Mouse (Mus musculus): ENCODE measurements around the gene Mcidas. TPM values are rescaled to one million over a fixed set of nuclear protein-coding genes. Genes with fewer than 3 reads are reported as not detected.

The Mcidas gene
- polyA plus RNA-seq, 1 experiment from 2014 or later, result 0.24 TPM

DNA sequence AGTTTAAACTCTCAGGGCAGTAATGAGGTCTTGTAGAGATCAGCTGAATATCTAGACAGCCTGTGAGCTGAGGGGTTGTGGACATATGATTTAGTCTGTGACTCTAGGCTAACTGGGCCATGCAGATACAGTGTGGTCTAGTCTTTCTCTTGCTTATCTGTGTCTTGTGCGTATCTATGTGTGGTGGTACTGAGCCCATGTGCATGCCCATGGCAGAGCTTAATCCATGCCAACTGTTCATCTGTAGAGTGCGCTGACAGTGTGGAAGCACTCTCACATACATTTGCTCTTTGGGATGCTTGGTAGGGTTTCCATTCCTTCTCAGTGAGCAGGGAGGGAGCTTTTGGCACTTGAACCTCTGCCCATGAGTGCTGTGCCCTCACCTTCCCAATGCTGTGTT, 27.9 kb downstream of the Mcidas start:
- Histone ChIP-seq H3K4me1 (no peaks in the 10 kb centered on the region), H3K36me3 (no peaks in the 10 kb centered on the region), H3K27ac (replicated peaks) (no peak overlapping the region), H3K27me3 (peaks cover 12% of the 10 kb centered on the region), H3K9ac (replicated peaks) (no peak overlapping the region), H3K4me3 (no peak overlapping the region), H3K9me3 (no peaks in the 10 kb centered on the region), H3K4me2 (replicated peaks) (no peak overlapping the region)
- no peak for ATAC-seq (ENCODE audit: low FRiP score, low read depth)
- 88% methylated on average over 2 of the region's 2 CpGs for WGBS

DNA sequence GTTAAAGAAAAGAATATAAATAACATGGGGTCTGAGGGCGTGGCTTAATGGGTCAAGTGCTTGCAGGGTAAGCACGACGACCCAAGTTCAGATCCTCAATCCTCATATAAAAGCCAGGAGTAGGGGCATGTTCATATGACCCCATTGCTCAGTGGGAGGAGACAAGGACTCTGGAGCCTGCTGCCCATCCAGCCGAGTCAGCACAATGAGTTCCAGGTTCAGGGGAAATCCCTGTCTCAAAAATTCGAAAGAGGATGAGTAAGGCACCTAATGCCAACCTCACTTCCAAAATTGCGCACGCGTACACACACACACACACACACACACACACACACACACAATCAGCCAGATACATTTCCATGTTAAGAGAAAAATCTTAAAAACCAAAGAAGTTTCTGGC, 28.8 kb downstream of the Mcidas start:
- Histone ChIP-seq H3K4me3 (no peak overlapping the region), H3K4me1 (no peaks in the 10 kb centered on the region), H3K27ac (replicated peaks) (no peak overlapping the region), H3K27me3 (peaks cover 12% of the 10 kb centered on the region), H3K36me3 (no peaks in the 10 kb centered on the region), H3K4me2 (replicated peaks) (no peak overlapping the region), H3K9me3 (no peaks in the 10 kb centered on the region), H3K9ac (replicated peaks) (no peak overlapping the region)
- WGBS, result 76% methylated on average over 8 of the region's 8 CpGs
- ATAC-seq (ENCODE audit: low FRiP score, low read depth), result no peak

DNA sequence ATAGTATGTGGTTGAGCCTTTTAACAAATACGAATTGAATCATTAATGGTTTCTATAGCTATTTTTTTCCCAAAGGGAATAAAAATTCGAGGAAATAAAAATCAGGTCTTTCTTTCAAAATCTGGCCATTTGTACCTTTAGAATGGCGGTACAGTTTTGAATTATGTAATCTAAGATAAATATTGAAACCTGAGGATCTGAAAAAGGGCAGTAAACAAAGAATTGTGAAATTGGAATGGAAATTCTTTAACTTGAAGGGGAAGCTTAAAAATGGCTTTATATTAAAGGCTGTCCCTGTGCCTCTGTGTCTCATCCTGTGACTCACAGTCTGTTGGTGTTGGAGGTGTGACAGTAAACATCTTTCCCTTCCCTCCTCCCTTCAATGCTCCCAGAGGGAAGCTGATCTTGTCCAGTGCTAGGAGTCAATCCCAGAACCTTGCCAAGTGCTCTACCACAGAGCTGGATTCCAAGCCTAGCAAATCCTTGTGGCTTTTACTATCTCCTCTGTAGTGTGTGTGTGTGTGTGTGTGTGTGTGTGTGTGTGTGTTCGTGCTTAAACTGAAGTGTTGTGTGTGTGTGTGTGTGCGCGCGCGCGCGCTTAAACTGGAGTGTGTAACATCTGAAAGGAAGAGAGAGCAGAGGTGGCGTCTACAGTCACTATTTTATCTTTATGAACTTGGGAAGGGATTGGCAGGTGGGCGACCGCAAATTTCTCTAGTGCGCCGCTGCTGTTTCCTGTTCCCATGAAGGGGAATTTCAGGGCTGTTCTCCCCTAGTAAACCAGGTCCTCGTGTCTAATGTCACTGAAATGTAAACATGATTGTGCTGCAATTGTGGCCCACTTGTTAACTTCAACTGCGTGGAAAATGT, 29.9 kb downstream of the Mcidas start:
- no peak for ATAC-seq (ENCODE audit: low FRiP score, low read depth)
- Histone ChIP-seq H3K4me3 (no peak overlapping the region), H3K9ac (replicated peaks) (no peak overlapping the region), H3K36me3 (no peaks in the 10 kb centered on the region), H3K27me3 (peaks cover 15% of the 10 kb centered on the region), H3K27ac (replicated peaks) (no peak overlapping the region), H3K9me3 (no peaks in the 10 kb centered on the region), H3K4me2 (replicated peaks) (no peak overlapping the region), H3K4me1 (no peaks in the 10 kb centered on the region)
- WGBS, result 89% methylated on average over 17 of the region's 17 CpGs

DNA sequence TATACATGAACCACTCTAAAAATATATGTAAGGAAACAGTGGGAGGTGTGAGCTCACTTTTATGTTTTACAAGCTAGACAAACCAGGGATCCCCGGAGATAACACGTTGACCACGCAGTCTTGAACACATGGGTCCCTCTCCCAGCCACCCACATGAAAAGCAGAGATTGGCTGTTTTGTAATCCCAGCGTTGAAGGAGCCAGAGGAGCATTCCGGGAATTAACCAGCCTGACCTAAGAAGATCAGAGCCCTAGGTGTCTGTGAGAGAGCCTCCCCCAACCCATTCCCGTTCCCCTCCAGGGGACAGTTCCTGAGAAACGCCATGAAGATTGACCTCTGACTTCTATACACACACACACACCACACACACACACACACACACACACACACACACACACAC, 37.7 kb downstream of the Mcidas start:
- Histone ChIP-seq H3K27me3 (peaks cover 54% of the 10 kb centered on the region), H3K4me2 (replicated peaks) (peak overlapping the region; percentile 80), H3K27ac (replicated peaks) (no peak overlapping the region; the same call in 1 of the 2 replicates), H3K4me3 (peak overlapping the region; percentile 52), H3K9ac (replicated peaks) (peak overlapping the region; percentile 63), H3K36me3 (no peaks in the 10 kb centered on the region), H3K9me3 (no peaks in the 10 kb centered on the region), H3K4me1 (peaks cover 18% of the 10 kb centered on the region)
- ATAC-seq (ENCODE audit: low FRiP score, low read depth), result peak; percentile 9; the same call in 1 of the 2 replicates
- 2% methylated on average over 7 of the region's 7 CpGs for WGBS

DNA sequence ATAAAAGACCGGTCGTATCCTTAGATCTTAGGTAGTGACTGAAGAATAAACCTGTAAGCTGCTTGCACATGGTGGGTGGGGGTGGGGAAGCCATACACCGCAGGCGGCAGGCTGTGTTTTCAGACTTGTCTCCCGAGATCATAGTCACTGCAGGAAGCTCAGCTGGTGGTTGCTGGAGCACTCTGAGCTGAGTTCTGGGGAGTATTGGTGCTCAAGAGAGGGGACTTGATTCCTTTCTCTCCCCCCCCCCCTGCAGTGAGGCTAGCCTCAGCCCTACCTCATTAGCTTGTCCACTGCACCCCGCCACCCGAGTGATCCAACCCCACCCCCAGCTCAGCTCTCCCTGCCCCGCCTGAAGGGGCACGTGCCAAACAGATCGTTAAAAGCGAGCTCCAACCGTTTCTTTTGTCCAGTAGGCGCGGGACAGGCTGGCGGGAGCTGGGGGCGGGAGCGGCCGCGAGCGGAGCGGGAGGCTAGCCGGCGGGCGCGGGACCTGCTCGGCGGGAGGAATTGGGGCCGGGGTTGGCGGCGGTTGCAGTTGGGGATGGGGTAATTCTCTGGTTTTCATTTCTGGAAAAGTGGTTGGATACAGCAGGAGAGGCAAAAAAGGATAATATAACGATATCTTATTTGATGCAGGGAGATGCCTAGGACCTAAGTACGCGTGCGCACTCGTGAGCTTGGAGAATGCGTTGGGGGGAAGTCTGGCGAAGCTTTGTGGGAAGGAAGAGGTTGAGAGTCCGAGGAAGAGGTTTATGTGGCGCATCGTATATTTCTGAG, 38.3 kb downstream of the Mcidas start:
- peak overlapping the region; percentile 61 for H3K27ac ChIP-seq (replicated peaks)

DNA sequence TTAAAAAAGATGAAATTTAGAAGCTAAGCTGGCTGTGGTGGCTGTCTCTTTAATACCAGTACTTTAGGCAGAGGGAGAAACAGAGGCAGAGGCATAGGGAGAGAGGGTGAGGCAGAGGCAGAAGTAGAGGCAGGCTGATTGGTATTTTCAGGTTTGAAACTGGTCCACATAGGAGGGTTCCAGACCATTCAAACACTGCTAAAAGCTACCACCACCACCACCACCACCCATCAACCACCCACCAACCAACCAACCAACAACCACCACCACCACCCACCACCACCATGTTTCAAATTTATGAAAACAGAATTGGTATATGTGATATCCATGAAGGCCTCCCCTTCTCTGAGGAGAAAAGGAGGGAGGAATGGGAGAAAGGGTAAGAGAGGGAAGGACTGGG, 39.2 kb downstream of the Mcidas start:
- ATAC-seq (ENCODE audit: low FRiP score, low read depth), result no peak
- Histone ChIP-seq H3K9me3 (no peaks in the 10 kb centered on the region), H3K4me2 (replicated peaks) (no peak overlapping the region), H3K27ac (replicated peaks) (no peak overlapping the region), H3K4me1 (peaks cover 18% of the 10 kb centered on the region), H3K9ac (replicated peaks) (no peak overlapping the region), H3K4me3 (no peak overlapping the region), H3K27me3 (peaks cover 59% of the 10 kb centered on the region), H3K36me3 (no peaks in the 10 kb centered on the region)

More for the DNA sequence above, 38.3 kb downstream of the Mcidas start:
- Histone ChIP-seq H3K9me3 (no peaks in the 10 kb centered on the region), H3K36me3 (no peaks in the 10 kb centered on the region), H3K27me3 (peaks cover 54% of the 10 kb centered on the region), H3K4me1 (peaks cover 18% of the 10 kb centered on the region), H3K9ac (replicated peaks) (peak overlapping the region; percentile 63), H3K4me3 (peak overlapping the region; percentile 52), H3K4me2 (replicated peaks) (peak overlapping the region; percentile 80)
- under 1% methylated on average over 40 of the region's 40 CpGs for WGBS
- peak; percentile 77 for ATAC-seq (ENCODE audit: low FRiP score, low read depth)

DNA sequence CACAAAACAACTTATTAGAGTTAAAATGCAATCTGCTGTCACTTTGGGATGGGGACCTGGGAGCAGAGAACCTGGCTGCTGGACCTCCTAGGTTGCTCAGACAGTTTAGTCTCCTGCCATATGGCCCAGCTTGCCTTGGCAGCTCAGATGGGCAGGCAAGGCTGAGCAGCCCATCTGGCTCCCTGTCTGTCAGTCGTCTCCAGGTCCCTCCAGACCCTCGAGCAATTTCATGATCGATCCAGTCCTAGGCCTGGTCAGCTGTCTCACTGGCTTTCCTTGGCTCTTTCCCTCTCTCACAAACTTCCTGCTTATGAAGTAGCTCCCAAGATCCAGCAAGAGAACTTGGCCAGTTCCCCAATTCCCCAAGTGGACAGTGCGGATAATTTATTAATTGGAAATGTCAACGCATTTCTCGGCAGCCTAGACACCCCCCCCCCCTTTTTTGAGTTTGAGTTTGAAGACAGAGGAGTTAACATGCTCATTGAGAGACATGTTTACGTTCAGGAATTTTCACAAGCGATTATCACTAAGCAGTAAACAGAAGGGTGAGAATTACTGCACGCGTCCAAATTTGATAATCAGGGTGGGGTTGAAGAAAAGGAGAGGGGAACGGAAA, 40.7 kb downstream of the Mcidas start:
- peak overlapping the region; percentile 60 for H3K9ac ChIP-seq (replicated peaks)

DNA sequence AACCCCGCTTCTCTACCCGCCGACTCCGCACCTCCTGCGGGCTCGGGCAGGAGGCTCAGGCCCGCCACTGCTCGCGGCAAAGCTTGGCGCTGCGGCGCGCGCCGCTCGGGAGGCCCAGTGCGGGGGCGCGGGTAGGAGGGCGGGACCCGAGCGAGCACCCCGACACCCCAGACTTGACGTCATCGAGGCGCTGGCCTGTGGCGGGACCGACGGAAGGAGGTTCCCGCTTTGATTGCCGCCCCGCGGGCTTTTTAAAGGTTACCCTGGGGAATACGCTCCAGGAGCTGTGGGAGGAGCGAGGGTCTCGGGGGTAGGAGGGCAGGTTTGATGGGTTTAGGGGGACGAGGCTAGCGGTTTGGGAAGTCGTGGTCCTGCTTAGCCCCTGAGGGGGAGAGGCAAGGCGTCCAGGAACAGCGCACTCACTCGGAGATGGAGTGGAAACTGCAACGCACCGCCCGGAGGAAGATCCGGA, 41.3 kb downstream of the Mcidas start, which contains the start of gene Cdc20b:
Gene Cdc20b (plus strand): TSS at position 162 of the 472 bp plus-strand sequence.
- Histone ChIP-seq H3K27me3 (peaks cover 47% of the 10 kb centered on the region), H3K9me3 (no peaks in the 10 kb centered on the region), H3K4me1 (peaks cover 18% of the 10 kb centered on the region), H3K36me3 (no peaks in the 10 kb centered on the region), H3K4me3 (peak within 1 kb of the TSS; percentile 56), H3K27ac (replicated peaks) (no peak within 1 kb of the TSS), H3K9ac (replicated peaks) (peak within 1 kb of the TSS; percentile 60), H3K4me2 (replicated peaks) (peak within 1 kb of the TSS; percentile 98)
- peak; percentile 24; the same call in 1 of the 2 replicates for ATAC-seq (ENCODE audit: low FRiP score, low read depth)
- under 1% methylated on average over 46 of the region's 46 CpGs for WGBS

More for the DNA sequence above, 40.7 kb downstream of the Mcidas start:
- 4% methylated on average over 11 of the region's 11 CpGs for WGBS
- ATAC-seq (ENCODE audit: low FRiP score, low read depth), result no peak
- no peak overlapping the region for H3K27ac ChIP-seq (replicated peaks)
- H3K4me3 ChIP-seq, result peak overlapping the region; percentile 56
- no peaks in the 10 kb centered on the region for H3K9me3 ChIP-seq
- no peaks in the 10 kb centered on the region for H3K36me3 ChIP-seq
- peaks cover 18% of the 10 kb centered on the region for H3K4me1 ChIP-seq
- peak overlapping the region; percentile 98 for H3K4me2 ChIP-seq (replicated peaks)
- H3K27me3 ChIP-seq, result peaks cover 53% of the 10 kb centered on the region

DNA sequence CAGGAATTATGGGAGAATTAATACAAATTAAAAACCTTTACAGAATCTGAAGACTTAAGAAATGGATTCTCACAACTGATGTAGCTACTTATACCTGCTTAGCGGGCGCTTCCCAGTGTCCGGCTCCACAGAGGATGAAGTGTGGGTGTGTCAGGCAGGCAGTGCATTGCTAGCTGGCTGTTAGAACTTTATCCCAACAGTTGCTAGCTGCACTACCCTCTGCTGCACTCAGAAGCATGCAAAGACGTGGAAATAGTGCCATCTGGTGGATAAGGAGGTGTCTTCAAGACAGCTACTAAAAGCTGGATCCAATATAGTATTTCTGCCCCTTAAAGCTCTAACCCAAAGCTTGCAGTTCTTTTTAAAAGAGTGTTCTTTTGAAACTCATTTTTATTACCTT, 42.2 kb downstream of the Mcidas start:
- no peaks in the 10 kb centered on the region for H3K9me3 ChIP-seq
- H3K27ac ChIP-seq (replicated peaks), result no peak overlapping the region
- peak; percentile 79 for ATAC-seq (ENCODE audit: low FRiP score, low read depth)
- H3K9ac ChIP-seq (replicated peaks), result no peak overlapping the region
- no peaks in the 10 kb centered on the region for H3K36me3 ChIP-seq
- H3K4me1 ChIP-seq, result peaks cover 18% of the 10 kb centered on the region
- peak overlapping the region; percentile 98 for H3K4me2 ChIP-seq (replicated peaks)
- under 1% methylated on average over 4 of the region's 4 CpGs for WGBS
- peaks cover 42% of the 10 kb centered on the region for H3K27me3 ChIP-seq
- H3K4me3 ChIP-seq, result peak overlapping the region; percentile 56

DNA sequence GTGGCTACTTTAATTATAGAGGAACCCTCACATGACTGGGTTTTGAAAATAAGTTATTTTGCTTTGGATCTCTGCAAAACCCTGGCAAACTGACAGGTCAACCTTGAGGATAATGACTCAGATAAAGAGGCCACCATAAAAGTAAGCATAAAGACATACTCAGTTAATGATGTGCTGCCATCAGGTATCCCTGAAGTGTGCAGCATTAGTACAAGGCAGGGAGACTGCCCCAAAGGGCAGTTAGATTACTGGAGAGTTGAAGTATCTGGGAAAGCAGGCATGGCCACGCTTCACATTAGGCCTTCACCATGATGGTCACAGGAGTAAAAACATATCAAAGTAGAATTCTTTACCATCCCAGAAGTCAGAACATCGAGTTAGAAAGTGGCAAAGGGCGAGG, 51.2 kb downstream of the Mcidas start:
- H3K4me3 ChIP-seq, result peak overlapping the region; percentile 52
- peak overlapping the region; percentile 60 for H3K4me2 ChIP-seq (replicated peaks)
- no peak for ATAC-seq (ENCODE audit: low FRiP score, low read depth)
- peaks cover 7% of the 10 kb centered on the region; the same call in 1 of the 2 replicates for H3K4me1 ChIP-seq
- 0 out of 2 replicates have a peak, but pooled peaks cover 6% of the 10 kb centered on the region for H3K36me3 ChIP-seq
- H3K9ac ChIP-seq (replicated peaks), result peak overlapping the region; percentile 46; the same call in 1 of the 2 replicates
- H3K9me3 ChIP-seq, result no peaks in the 10 kb centered on the region
- H3K27me3 ChIP-seq, result no peaks in the 10 kb centered on the region
- 90% methylated on average over 3 of the region's 3 CpGs for WGBS
- H3K27ac ChIP-seq (replicated peaks), result no peak overlapping the region

DNA sequence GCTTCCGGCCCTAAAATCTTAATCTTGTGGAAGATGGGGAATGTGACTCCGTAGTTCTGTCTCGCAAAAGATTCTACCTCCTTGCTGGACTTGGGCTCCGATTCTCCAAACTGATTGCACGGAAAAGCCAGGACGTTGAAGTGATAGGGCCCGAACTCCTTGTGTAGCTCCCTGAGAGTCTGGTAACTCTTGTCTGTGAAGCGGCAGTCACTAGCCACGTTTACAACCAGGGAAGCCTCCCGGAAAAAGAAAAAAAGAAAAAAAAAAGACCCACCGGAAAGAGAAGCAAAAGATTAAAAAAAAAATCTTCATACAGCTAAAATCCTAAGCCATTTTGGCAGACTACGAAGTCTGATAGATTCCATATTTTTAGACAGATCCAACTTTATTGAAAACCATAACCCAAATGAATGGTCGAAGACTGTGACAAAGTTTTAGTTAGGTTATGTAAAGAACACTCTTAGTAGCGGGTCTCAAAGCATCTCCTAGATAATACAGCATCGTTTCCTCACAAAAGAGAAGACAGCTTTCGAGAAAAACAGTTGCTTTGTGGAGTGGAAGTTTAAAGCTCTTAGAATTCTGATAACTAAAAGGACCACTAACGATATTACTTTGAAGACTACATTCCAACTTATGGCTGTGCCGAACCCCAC, 51.9 kb downstream of the Mcidas start:
- 20% methylated on average over 18 of the region's 18 CpGs for WGBS
- no peaks in the 10 kb centered on the region for H3K9me3 ChIP-seq

More for the DNA sequence above, 51.9 kb downstream of the Mcidas start:
- Histone ChIP-seq H3K9ac (replicated peaks) (peak overlapping the region; percentile 53), H3K4me1 (peaks cover 7% of the 10 kb centered on the region; the same call in 1 of the 2 replicates), H3K4me3 (peak overlapping the region; percentile 52), H3K27me3 (no peaks in the 10 kb centered on the region), H3K4me2 (replicated peaks) (peak overlapping the region; percentile 60), H3K36me3 (0 out of 2 replicates have a peak, but pooled peaks cover 6% of the 10 kb centered on the region), H3K27ac (replicated peaks) (no peak overlapping the region)
- no peak for ATAC-seq (ENCODE audit: low FRiP score, low read depth)

Data from midbrain, embryonic 12.5 days (tissue).